17 mouse cellular contexts compared by ENCODE assay signal in genomic region chr10:13693276-13693675, GRCm38 (mm10).
"Had no signal": no experiment of that assay in that cellular context is flagged by ENCODE, and none has a peak within 500 bp of the region (broad histone marks: within the 10 kb centered on the region; RNA-seq: fewer than 3 reads in every experiment).

No protein-coding gene starts in this region.

- DNase-seq: lung, adult 18-20 months; lung, embryonic 14.5 days; lung, postnatal 10 days; lung, postnatal 4 days; retina, postnatal 1 day; right cerebral cortex, adult 18-20 months; right cerebral cortex, postnatal 25 days; right cerebral cortex, postnatal 4 days; spleen, adult 18-20 months; thymus, adult 18-20 months; thymus, postnatal 14 days; thymus, postnatal 36 days had no signal

- H3K4me3 ChIP-seq: midbrain, embryonic 10.5 days; midbrain, embryonic 13.5 days; myocyte; neural tube, embryonic 13.5 days; neural tube, embryonic 15.5 days had no signal

- H3K36me3 ChIP-seq: midbrain, embryonic 10.5 days; midbrain, embryonic 13.5 days; neural tube, embryonic 13.5 days; neural tube, embryonic 15.5 days had no signal

- H3K27ac ChIP-seq: midbrain, embryonic 10.5 days; midbrain, embryonic 13.5 days; neural tube, embryonic 13.5 days; neural tube, embryonic 15.5 days had no signal

- H3K27me3 ChIP-seq: midbrain, embryonic 13.5 days; neural tube, embryonic 13.5 days; neural tube, embryonic 15.5 days had no signal

- H3K9ac ChIP-seq: lung, embryonic 14.5 days; midbrain, embryonic 13.5 days; neural tube, embryonic 13.5 days; neural tube, embryonic 15.5 days had no signal

- H3K4me1 ChIP-seq: midbrain, embryonic 13.5 days had no signal
